Mouse (Mus musculus): Measurements from ENCODE around the gene Exph5.

DNA sequence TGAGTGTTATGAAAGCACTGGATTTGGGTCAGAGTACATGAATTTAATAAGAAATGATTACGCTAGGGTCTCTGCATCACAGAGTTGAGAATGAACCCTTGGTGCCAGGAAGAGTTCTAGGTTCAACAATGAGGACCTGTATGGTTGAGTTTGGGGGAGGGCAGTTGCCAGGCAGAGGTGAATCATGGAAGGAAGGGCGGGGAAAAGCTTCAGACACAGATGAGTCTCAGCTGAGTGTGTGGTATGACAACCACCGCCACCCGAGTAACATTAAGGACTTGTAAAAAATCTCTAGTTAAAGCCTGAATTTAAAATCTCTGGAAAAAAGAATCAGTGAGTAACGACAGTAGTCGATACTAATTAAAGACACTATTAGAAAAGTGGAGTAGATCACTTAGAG lies 14.7 kb upstream of the Exph5 start:
- TF ChIP-seq CTCF (IDR thresholded peaks at IDR 0.05; ENCODE audit: control insufficient read depth, insufficient read depth, low read length) (no peak), POLR2A (IDR thresholded peaks at IDR 0.05; ENCODE audit: borderline replicate concordance, control insufficient read depth, low read depth, low read length) (no peak)

Measured in bone marrow, adult 2 months (tissue).